Mouse (Mus musculus) G1E-ER4 (cell line): ENCODE measurements around the gene Spz1. TPM values are rescaled to one million over a fixed set of nuclear protein-coding genes. Genes with fewer than 3 reads are reported as not detected.

Experiments
- GATA1 ChIP-seq: IDR thresholded peaks from one replicate; pipeline ENCODE4 v1.8.0; 2012; ENCODE audit warnings: low read length, inconsistent platforms
- polyA plus RNA-seq: library from polyadenylated mRNA; stranded (reverse); fragments of >175 nt; gene quantifications from 2 replicates; pipeline ENCODE4 v1.2.3, GENCODE M21; 2012

Spz1 gene
- polyA plus RNA-seq, 1 experiment, result not detected

DNA sequence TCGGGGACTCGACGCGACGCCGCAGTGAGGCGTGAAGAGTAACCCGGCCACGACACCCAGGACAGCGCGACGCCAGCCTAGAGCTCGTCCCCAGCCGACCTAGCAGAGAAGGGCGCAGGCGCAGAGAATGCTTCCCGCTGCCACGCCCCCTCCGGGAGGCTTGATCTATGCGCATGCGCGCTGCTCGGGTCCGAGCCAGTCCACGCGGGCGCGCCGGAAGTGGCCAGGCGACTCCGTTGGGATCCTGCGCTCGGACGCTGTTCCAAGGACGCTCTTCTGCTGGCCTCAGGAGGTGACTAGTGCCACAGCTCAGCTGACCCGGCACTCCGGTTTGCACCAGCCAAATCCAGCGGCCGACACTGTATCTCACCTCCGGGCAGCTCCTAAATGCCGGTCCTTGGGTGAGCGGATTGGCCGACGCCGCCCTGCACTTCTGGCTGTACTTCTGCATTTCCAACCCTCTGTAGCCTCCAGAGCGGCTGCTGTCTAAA is 45.2 kb downstream of the Spz1 start, which contains the start of gene Zfyve16:
TSS of gene Zfyve16 (minus strand) at position 148 of the 491 bp plus-strand sequence.
- no peak for TF ChIP-seq GATA1

DNA sequence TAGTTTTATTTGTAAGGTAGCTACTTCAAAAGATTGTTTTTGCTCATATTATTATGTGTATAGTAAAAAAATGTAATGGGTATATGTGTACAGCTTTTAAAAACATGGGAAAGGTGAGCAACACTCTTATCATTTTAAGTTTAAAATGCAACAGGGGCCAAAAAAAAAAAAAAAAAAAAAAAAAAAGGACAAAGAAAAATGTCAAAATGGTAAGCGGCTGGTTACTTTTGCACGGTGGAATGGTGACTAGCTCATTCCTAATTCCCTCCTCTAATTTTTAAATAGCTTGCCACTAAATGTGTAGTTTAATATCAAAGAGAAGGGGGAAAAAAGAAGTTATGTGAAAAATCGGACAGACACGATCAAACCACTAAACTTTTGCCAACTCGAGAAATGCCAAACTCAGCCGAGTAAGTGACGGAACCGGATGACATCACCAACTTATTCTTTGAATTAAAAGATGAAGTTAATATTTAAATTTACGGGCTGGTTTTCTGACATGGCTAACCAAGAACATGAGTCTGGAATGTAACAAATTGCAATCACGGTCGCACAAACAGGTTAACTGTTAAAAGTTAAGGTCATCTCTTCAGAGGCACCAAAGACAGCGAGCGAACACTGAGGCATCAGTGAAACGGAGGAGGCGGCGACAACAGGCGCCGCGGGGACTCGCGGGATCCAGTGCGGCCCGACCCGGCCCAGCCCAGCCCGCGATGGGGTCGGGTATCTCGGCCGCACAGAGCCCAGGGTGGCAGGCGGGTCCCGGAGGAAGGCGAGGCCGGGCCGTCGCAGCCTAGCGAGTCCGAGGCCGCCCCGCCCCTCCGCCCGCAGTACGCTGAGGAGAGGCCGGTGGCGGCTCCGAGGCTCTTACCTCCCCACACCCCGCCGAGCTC is 45.9 kb downstream of the Spz1 start:
- TF ChIP-seq GATA1, result no peak

Other genes starting within 250 kb of the Spz1 start
- 0.79 and 1.1 TPM in 2 replicates for gene Dhfr, start 221.4 kb downstream of the Spz1 start, polyA plus RNA-seq
- gene Msh3, start 221.2 kb downstream of the Spz1 start, polyA plus RNA-seq, result 28.9 and 29.6 TPM in 2 replicates
- not detected in 2 replicates for gene Ankrd34b, start 150.3 kb downstream of the Spz1 start, polyA plus RNA-seq
- gene Fam151b, start 92.2 kb downstream of the Spz1 start, polyA plus RNA-seq, result not detected in 2 replicates
- 0.84 and 1.1 TPM in 2 replicates for gene Zfyve16, start 45.3 kb downstream of the Spz1 start, polyA plus RNA-seq
- 8.7 TPM in 2 replicates for gene Serinc5, start 34.9 kb upstream of the Spz1 start, polyA plus RNA-seq
- not detected in 2 replicates for gene Thbs4, start 218.6 kb upstream of the Spz1 start, polyA plus RNA-seq